Mouse (Mus musculus): Measurements from ENCODE around the gene Filip1. TPM values are rescaled to one million over a fixed set of nuclear protein-coding genes. Genes with fewer than 3 reads are reported as not detected.
"Not testable (repeated sequence)": the region's sequence is repeated elsewhere in the genome, so short reads cannot be mapped to it uniquely, and the experiment has no call there.

Gene Filip1
- 4.4 and 6.4 TPM in 2 replicates for polyA plus RNA-seq (2012; rRNA removed)

- no peak for TF ChIP-seq POLR2A (IDR thresholded peaks at IDR 0.05; ENCODE audit: extremely low read depth, insufficient read depth, low read length)
- no peak for TF ChIP-seq CTCF (IDR thresholded peaks at IDR 0.05; ENCODE audit: extremely low read depth, insufficient read depth, low read length)
Measured at GRCm38 (mm10) chr9:80012751-80013150, at the start of gene Filip1. Filip1 (minus strand) TSS chr9:80012851.

DNA sequence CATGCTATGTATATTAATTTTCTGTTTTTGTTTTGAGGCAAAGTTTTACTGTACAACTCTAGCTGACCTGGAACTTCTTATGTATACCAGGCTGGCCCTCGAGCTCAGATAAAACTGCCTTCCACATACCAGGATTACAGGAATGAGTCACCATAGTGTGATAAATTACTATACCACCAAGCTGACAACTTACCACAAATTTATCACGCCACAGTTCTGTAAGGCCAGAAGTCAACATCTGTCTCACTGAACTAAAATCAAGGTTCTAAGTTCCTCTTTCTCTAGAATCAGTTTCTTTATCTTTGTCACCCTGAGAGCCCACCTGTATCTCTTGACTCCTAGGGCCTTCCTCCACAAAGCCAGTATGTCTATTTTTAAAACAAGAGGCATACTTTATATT, 45.0 kb upstream of the Filip1 start:
- H3K4me3 ChIP-seq (ENCODE audit: insufficient read depth, low read length), result no peak overlapping the region
- H3K4me1 ChIP-seq (ENCODE audit: control insufficient read depth, insufficient read depth, low read length), result no peaks in the 10 kb centered on the region
- no peak for TF ChIP-seq POLR2A (IDR thresholded peaks at IDR 0.05; ENCODE audit: extremely low read depth, insufficient read depth, low read length)
- no peak for TF ChIP-seq CTCF (IDR thresholded peaks at IDR 0.05; ENCODE audit: extremely low read depth, insufficient read depth, low read length)
- H3K27ac ChIP-seq (ENCODE audit: insufficient read depth, low read length), result no peak overlapping the region

More at GRCm38 (mm10) chr9:80012751-80013150, at the start of gene Filip1:
- Histone ChIP-seq H3K4me1 (ENCODE audit: control insufficient read depth, insufficient read depth, low read length) (no peaks in the 10 kb centered on the region), H3K4me3 (ENCODE audit: insufficient read depth, low read length) (no peak within 1 kb of the TSS), H3K27ac (ENCODE audit: insufficient read depth, low read length) (no peak within 1 kb of the TSS)

DNA sequence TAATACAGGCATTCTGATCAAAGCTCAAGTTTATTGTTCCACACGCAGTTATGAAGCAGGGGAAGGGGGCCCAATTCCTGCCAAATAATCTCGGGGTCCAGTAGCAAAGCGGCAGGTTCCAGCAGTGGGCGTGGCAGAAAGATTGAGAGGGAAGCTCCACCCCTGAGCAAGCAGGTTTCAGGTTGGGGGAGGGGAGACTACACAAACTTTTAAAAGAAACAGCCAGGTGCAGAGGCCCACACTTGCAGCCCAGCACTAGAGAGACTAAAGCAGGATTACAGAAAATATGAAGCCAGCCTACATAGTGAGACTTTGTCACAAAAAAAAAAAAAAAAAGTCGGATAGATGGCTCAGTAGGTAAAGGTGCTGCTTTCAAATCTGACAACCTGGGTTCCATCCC, 40.3 kb upstream of the Filip1 start:
- no peak for TF ChIP-seq POLR2A (IDR thresholded peaks at IDR 0.05; ENCODE audit: extremely low read depth, insufficient read depth, low read length)
- TF ChIP-seq CTCF (IDR thresholded peaks at IDR 0.05; ENCODE audit: extremely low read depth, insufficient read depth, low read length), result no peak
- Histone ChIP-seq H3K4me3 (ENCODE audit: insufficient read depth, low read length) (no peak overlapping the region), H3K4me1 (ENCODE audit: control insufficient read depth, insufficient read depth, low read length) (no peaks in the 10 kb centered on the region), H3K27ac (ENCODE audit: insufficient read depth, low read length) (no peak overlapping the region)

- not testable (repeated sequence) for H3K4me3 ChIP-seq (ENCODE audit: insufficient read depth, low read length); H3K4me1 ChIP-seq (ENCODE audit: control insufficient read depth, insufficient read depth, low read length); H3K27ac ChIP-seq (ENCODE audit: insufficient read depth, low read length)
Measured at GRCm38 (mm10) chr9:80049271-80049670, 36.6 kb upstream of the Filip1 start.

DNA sequence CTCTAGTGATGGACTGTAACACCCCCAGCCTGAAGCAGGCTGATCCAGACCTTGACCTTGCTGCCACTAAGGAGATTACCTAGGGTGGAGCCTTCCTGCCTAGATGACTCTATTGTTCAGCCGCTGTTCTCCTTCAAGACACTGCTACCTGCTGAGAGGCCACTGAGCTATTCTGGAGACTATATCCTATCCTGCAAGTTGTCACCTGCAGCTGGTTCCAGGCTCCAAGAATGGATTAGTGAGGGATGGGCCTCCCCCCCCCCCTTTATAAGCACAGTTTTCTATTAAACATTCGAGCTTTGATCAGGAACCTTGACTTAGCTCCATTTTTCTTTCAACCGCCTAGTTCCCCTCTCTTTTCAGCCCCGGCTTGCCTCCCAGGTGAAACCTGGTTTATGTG, 31.6 kb upstream of the Filip1 start:
- not testable (repeated sequence) for H3K4me1 ChIP-seq (ENCODE audit: control insufficient read depth, insufficient read depth, low read length); H3K27ac ChIP-seq (ENCODE audit: insufficient read depth, low read length); H3K4me3 ChIP-seq (ENCODE audit: insufficient read depth, low read length)

DNA sequence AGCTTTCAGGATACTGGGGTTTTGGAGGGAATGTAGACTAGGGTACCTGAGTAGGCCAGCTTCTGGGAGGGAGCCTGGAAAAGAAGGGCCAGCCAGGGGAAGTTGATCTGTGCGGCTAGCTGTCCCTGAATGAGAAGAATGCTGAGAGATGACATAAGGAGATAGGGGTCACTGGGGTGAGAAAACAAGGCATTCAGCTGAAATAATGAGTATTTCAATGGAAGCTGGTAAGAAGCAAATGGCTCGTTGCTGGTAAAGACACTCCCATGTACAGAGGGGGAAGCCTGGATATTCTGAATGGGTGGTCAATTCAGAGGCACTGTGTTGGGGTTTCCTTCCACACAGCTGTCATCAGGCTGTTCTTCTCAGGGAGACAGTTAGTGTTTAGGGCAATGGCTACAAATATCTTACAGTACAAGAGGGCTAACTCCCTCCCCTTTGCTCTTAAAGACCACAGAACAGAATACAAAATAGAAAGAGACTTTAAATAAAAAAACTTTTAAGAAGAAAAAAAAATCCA, 26.7 kb upstream of the Filip1 start:
- no peak for TF ChIP-seq POLR2A (IDR thresholded peaks at IDR 0.05; ENCODE audit: extremely low read depth, insufficient read depth, low read length)
- no peak for TF ChIP-seq CTCF (IDR thresholded peaks at IDR 0.05; ENCODE audit: extremely low read depth, insufficient read depth, low read length)
- H3K27ac ChIP-seq (ENCODE audit: insufficient read depth, low read length), result no peak overlapping the region
- H3K4me3 ChIP-seq (ENCODE audit: insufficient read depth, low read length), result no peak overlapping the region
- H3K4me1 ChIP-seq (ENCODE audit: control insufficient read depth, insufficient read depth, low read length), result no peaks in the 10 kb centered on the region

DNA sequence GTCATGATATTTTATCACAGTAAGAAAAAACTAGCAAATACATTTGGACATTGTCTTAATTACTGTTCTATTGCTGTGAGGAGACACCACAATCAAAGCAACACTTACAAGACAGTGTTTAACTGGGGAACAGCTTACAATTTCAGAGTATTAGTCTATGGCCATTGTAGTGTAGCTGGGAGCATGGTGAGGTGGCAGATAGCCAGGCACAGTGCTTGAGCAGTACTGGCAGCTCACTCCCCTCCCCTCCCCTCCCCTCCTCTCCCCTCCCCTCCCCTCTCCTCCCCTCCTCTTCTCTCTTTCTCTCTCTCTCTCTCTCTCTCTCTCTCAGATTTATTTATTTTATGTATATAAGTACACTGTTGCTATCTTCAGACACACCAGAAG, 25.3 kb upstream of the Filip1 start:
- H3K27ac ChIP-seq (ENCODE audit: insufficient read depth, low read length), result no peak overlapping the region
- no peaks in the 10 kb centered on the region for H3K4me1 ChIP-seq (ENCODE audit: control insufficient read depth, insufficient read depth, low read length)
- no peak overlapping the region for H3K4me3 ChIP-seq (ENCODE audit: insufficient read depth, low read length)
- TF ChIP-seq CTCF (IDR thresholded peaks at IDR 0.05; ENCODE audit: extremely low read depth, insufficient read depth, low read length), result no peak
- no peak for TF ChIP-seq POLR2A (IDR thresholded peaks at IDR 0.05; ENCODE audit: extremely low read depth, insufficient read depth, low read length)

- TF ChIP-seq POLR2A (IDR thresholded peaks at IDR 0.05; ENCODE audit: extremely low read depth, insufficient read depth, low read length) (no peak), CTCF (IDR thresholded peaks at IDR 0.05; ENCODE audit: extremely low read depth, insufficient read depth, low read length) (no peak)
Measured at GRCm38 (mm10) chr9:80037262-80037996, 24.8 kb upstream of the Filip1 start.

DNA sequence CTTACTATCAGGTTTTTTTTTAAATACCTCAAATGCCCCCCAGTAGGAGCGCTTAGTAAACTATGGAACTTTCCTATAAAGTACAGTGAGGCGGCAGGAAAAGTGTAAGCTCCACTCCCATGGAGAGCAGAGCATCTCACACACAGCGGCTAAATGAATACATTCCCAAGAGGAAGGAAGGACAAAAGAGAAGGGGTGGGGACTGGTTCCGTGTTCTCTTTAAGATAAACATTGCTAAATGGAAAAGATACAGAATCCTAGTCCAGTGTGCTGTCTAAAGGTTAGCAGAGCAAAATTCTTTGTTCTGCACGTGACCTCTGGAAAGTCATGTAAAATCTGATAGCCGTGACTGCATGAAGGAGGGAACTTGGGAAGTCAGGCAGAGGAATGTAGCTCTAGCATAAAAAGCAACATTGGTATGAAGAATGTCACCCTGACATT, 13.9 kb upstream of the Filip1 start:
- Histone ChIP-seq H3K4me1 (ENCODE audit: control insufficient read depth, insufficient read depth, low read length) (no peaks in the 10 kb centered on the region), H3K27ac (ENCODE audit: insufficient read depth, low read length) (no peak overlapping the region), H3K4me3 (ENCODE audit: insufficient read depth, low read length) (no peak overlapping the region)
- TF ChIP-seq POLR2A (IDR thresholded peaks at IDR 0.05; ENCODE audit: extremely low read depth, insufficient read depth, low read length) (no peak), CTCF (IDR thresholded peaks at IDR 0.05; ENCODE audit: extremely low read depth, insufficient read depth, low read length) (no peak)

More at GRCm38 (mm10) chr9:80037262-80037996, 24.8 kb upstream of the Filip1 start:
- Histone ChIP-seq H3K4me1 (ENCODE audit: control insufficient read depth, insufficient read depth, low read length) (no peaks in the 10 kb centered on the region), H3K4me3 (ENCODE audit: insufficient read depth, low read length) (no peak overlapping the region), H3K27ac (ENCODE audit: insufficient read depth, low read length) (no peak overlapping the region)

DNA sequence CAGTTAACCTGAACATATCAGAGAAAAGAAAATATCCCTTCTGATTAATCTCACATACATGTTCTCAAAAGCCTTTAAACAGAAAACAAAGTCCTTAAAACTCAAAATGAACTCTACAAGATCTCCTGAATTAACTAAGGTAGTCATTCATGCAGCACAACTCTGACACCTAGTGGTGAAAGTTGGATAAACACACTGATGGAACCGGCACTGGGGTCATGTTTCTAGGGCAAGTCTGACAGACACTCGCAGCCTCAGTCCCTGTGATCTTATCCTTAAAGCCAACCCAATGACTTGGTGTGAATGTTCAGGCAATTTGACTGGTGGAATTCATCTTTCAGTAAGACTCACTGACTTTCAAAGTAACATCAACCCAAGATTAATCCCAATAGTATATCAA, 13.4 kb upstream of the Filip1 start:
- no peak overlapping the region for H3K27ac ChIP-seq (ENCODE audit: insufficient read depth, low read length)
- TF ChIP-seq CTCF (IDR thresholded peaks at IDR 0.05; ENCODE audit: extremely low read depth, insufficient read depth, low read length) (peak; percentile 64), POLR2A (IDR thresholded peaks at IDR 0.05; ENCODE audit: extremely low read depth, insufficient read depth, low read length) (no peak)
- no peak overlapping the region for H3K4me3 ChIP-seq (ENCODE audit: insufficient read depth, low read length)
- H3K4me1 ChIP-seq (ENCODE audit: control insufficient read depth, insufficient read depth, low read length), result peaks cover 3% of the 10 kb centered on the region

DNA sequence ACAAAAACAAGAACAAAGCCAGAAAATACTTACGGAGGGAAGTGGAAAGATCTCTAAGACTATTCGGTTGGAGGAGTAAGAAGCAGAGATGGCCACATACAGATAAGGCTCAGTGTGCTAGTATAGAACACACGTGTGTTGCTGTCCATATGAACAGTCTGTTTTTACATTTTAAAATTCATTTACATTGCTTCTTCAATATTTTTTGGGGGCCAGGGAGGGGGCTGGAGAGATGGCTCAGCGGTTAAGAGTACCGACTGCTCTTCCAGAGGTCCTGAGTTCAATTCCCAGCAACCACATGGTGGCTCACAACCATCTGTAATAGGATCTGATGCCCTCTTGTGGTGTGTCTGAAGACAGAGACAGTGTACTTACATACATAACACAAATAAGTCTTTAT, 12.7 kb upstream of the Filip1 start:
- not testable (repeated sequence) for H3K4me1 ChIP-seq (ENCODE audit: control insufficient read depth, insufficient read depth, low read length)

More for the DNA sequence above, 12.7 kb upstream of the Filip1 start:
- not testable (repeated sequence) for H3K4me3 ChIP-seq (ENCODE audit: insufficient read depth, low read length); H3K27ac ChIP-seq (ENCODE audit: insufficient read depth, low read length)
